Mouse (Mus musculus) limb, embryonic 13.5 days (tissue): ENCODE results near the gene Eif2b5. TPM values are rescaled to one million over a fixed set of nuclear protein-coding genes. Genes with fewer than 3 reads are reported as not detected.

ENCODE experiments used
- ATAC-seq: fragments of 200-750 bp; cut with Nextera tagmentation; 2 replicates; pipeline ENCODE4 v1.8.0; 2017; ENCODE audit warnings: low read depth, moderate number of reproducible peaks, moderate TSS enrichment; ENCODE audit not compliant: low FRiP score
- H3K27ac ChIP-seq: fragments of 300-500 bp; sonication (generic); 2 replicates; pipeline ENCODE4 v1.5.1; 2015; ENCODE audit warnings: inconsistent platforms, mild to moderate bottlenecking, moderate library complexity
- H3K27me3 ChIP-seq: fragments of 300-500 bp; sonication (generic); 2 replicates; pipeline ENCODE4 v1.6.1; 2015; ENCODE audit warnings: mild to moderate bottlenecking, inconsistent platforms
- H3K36me3 ChIP-seq: fragments of 300-500 bp; sonication (generic); 2 replicates; pipeline ENCODE4 v1.6.1; 2015; ENCODE audit warnings: inconsistent platforms, mild to moderate bottlenecking, moderate library complexity
- H3K4me1 ChIP-seq: fragments of 300-500 bp; sonication (generic); 2 replicates; pipeline ENCODE4 v1.6.1; 2015; ENCODE audit warnings: inconsistent platforms
- H3K4me2 ChIP-seq: fragments of 300-500 bp; sonication (generic); replicated peaks from 2 replicates; pipeline ENCODE4 v1.6.1; 2015; ENCODE audit warnings: inconsistent platforms, mild to moderate bottlenecking, moderate library complexity
- H3K4me3 ChIP-seq: fragments of 300-500 bp; sonication (generic); 2 replicates; pipeline ENCODE4 v1.5.1; 2015; ENCODE audit warnings: moderate library complexity, mild to moderate bottlenecking, inconsistent platforms
- H3K9ac ChIP-seq: fragments of 300-500 bp; sonication (generic); 2 replicates; pipeline ENCODE4 v1.6.1; 2015; ENCODE audit warnings: mild to moderate bottlenecking, inconsistent platforms
- H3K9me3 ChIP-seq: fragments of 300-500 bp; sonication (generic); 2 replicates; pipeline ENCODE4 v1.6.1; 2016; ENCODE audit warnings: inconsistent platforms
- WGBS: fragments of 180-500 bp; shearing (Covaris S2); methylation state at CpG from one replicate; pipeline ENCODE4 v1.1.7; 2015; 5-methylcytosine and 5-hydroxymethylcytosine counted together
- polyA plus RNA-seq: library from polyadenylated mRNA; unstranded; fragments of >200 nt; fragmentation: Nextera tagmentation; extraction: Ambion mirVana; gene quantifications from 2 replicates; pipeline ENCODE4 v1.2.1, GENCODE M21; 2015

Gene Eif2b5
- polyA plus RNA-seq, 1 experiment from 2014 or later, result 113 TPM

DNA sequence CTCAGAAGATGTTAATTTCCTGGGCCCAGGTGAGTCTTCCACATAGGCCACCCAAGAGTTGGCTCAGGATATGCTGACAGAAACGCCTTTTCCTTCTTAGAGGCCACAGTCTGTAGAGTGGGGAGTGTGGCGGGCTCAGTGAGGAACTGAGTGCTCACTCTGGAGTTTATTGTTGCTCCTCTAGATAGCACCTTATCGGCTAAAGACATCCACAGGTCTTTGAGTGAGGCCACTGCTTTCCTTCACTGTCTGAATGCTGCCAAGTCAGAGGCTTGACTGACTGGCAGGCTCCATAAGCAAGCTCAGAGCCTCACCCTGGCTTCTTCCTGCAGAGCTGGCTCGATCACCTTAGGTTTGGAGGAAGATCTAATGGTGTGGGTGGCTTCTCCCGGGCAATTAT lies 30.2 kb downstream of the Eif2b5 start:
- 90% methylated on average over 5 of the region's 5 CpGs for WGBS
- H3K4me1 ChIP-seq, result no peaks in the 10 kb centered on the region
- no peak overlapping the region for H3K4me2 ChIP-seq
- ATAC-seq, result no peak
- no peaks in the 10 kb centered on the region for H3K9me3 ChIP-seq
- no peak overlapping the region for H3K27ac ChIP-seq
- H3K27me3 ChIP-seq, result no peaks in the 10 kb centered on the region
- no peak overlapping the region for H3K4me3 ChIP-seq
- H3K36me3 ChIP-seq, result peaks cover 96% of the 10 kb centered on the region
- H3K9ac ChIP-seq, result no peak overlapping the region

DNA sequence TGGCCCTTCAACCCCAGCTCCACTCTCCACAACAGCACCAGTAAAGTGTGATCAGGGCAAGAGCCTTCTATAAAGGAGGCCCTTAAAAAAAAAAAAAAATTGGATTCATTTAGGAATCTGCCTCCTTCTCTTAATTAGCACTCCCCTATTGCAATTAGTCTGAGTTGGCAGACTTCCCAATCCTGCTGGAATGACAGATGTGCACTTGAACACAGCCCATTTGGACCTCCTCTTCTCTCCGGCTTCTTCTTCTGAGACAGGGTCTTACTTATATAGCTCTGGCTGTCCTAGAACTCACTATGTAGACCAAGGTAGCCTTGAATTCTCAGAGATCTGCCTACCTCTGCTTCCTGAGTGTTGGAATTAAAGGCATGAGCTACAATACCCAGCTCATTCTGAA lies 30.8 kb downstream of the Eif2b5 start:
- Histone ChIP-seq H3K4me3 (no peak overlapping the region), H3K9ac (no peak overlapping the region), H3K9me3 (no peaks in the 10 kb centered on the region), H3K4me2 (no peak overlapping the region), H3K27me3 (no peaks in the 10 kb centered on the region), H3K4me1 (no peaks in the 10 kb centered on the region), H3K27ac (no peak overlapping the region), H3K36me3 (peaks cover 93% of the 10 kb centered on the region)
- WGBS, result 85% methylated on average over 1 of the region's 1 CpGs
- ATAC-seq, result no peak

DNA sequence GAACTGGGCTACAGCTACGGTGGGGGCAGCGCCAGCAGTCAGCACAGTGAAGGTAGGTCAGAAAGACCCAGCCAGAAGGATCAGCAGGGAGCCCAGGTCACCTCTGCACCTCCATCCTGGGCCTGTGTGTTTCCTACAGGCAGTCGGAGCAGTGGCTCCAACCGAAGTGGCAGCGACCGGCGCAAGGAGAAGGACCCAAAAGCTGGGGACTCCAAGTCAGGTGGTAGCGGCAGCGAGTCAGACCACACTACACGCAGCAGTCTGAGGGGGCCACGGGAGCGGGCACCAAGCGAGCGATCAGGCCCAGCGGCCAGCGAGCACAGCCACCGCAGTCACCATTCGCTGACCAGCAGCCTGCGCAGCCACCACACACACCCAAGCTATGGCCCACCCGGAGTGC lies 32.3 kb downstream of the Eif2b5 start:
- Histone ChIP-seq H3K36me3 (peaks cover 80% of the 10 kb centered on the region), H3K27me3 (no peaks in the 10 kb centered on the region)
- 95% methylated on average over 20 of the region's 20 CpGs for WGBS

DNA sequence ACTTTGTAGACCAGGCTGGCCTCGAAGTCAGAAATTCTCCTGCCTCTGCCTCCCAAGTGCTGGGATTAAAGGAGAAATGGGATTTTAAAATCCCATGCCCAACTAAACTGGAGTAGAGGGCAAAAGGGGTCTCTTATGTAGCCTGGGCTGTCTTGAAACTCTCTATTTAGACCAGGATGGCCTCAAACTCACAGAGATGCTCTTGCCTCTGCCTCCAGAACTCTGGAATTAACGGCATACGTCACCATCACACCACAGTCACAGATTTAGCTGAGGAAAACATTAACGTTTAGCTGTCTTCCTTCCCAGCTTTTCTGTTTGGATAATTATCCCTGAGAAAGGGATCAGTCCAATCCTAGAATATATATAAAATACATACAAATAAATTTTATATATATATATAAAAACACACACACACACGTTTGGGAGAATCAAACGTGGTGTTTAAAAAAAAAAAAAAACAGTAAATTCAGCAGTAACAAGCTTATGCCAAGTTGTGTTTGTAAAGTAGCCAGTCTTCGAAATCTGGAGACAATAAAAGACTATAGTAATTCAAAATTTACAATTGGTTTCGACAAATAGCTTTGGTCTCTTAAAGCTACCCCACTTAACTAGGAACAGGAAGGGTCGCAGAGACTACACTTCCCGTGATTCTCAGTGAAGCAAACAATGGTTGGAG lies 36.1 kb downstream of the Eif2b5 start:
- H3K4me3 ChIP-seq, result no peak overlapping the region
- 0 out of 2 replicates have a peak overlapping the region, but pooled peaks have one; percentile 15 for H3K4me2 ChIP-seq
- WGBS, result 43% methylated on average over 10 of the region's 10 CpGs
- no peak overlapping the region for H3K27ac ChIP-seq
- H3K4me1 ChIP-seq, result peaks cover 25% of the 10 kb centered on the region
- H3K36me3 ChIP-seq, result peaks cover 63% of the 10 kb centered on the region
- H3K27me3 ChIP-seq, result no peaks in the 10 kb centered on the region
- H3K9me3 ChIP-seq, result no peaks in the 10 kb centered on the region
- 0 out of 2 replicates have a peak, but pooled peaks have one; percentile 1 for ATAC-seq
- no peak overlapping the region for H3K9ac ChIP-seq

More for the DNA sequence above, 32.3 kb downstream of the Eif2b5 start:
- Histone ChIP-seq H3K9ac (no peak overlapping the region), H3K27ac (no peak overlapping the region), H3K4me1 (no peaks in the 10 kb centered on the region), H3K4me2 (no peak overlapping the region), H3K4me3 (no peak overlapping the region), H3K9me3 (no peaks in the 10 kb centered on the region)
- ATAC-seq, result no peak

- Histone ChIP-seq H3K36me3 (peaks cover 63% of the 10 kb centered on the region), H3K4me1 (peaks cover 25% of the 10 kb centered on the region), H3K9ac (peak within 1 kb of the TSS; percentile 96), H3K9me3 (no peaks in the 10 kb centered on the region), H3K27ac (peak within 1 kb of the TSS; percentile 72), H3K27me3 (no peaks in the 10 kb centered on the region), H3K4me2 (peak within 1 kb of the TSS; percentile 88), H3K4me3 (peak within 1 kb of the TSS; percentile 90)
- peak; percentile 98 for ATAC-seq
- under 1% methylated on average over 52 of the region's 52 CpGs for WGBS
Observed at GRCm38 (mm10) chr16:20535296-20536080, 36.9 kb downstream of the Eif2b5 start, which contains the start of gene Ap2m1. Ap2m1 (plus strand) TSS chr16:20535478.

GRCm38 (mm10) chr16:20536081-20536665 lies 37.6 kb downstream of the Eif2b5 start:
- H3K9ac ChIP-seq, result peak overlapping the region; percentile 96
- H3K4me3 ChIP-seq, result peak overlapping the region; percentile 90
- 32% methylated on average over 9 of the region's 9 CpGs for WGBS
- peaks cover 25% of the 10 kb centered on the region for H3K4me1 ChIP-seq
- no peak for ATAC-seq
- peaks cover 63% of the 10 kb centered on the region for H3K36me3 ChIP-seq
- peak overlapping the region; percentile 88 for H3K4me2 ChIP-seq
- H3K27me3 ChIP-seq, result no peaks in the 10 kb centered on the region
- peak overlapping the region; percentile 72; the same call in 1 of the 2 replicates for H3K27ac ChIP-seq
- H3K9me3 ChIP-seq, result no peaks in the 10 kb centered on the region

- peaks cover 25% of the 10 kb centered on the region for H3K4me1 ChIP-seq
- H3K9me3 ChIP-seq, result no peaks in the 10 kb centered on the region
- WGBS, result 27% methylated on average over 5 of the region's 5 CpGs
- H3K9ac ChIP-seq, result peak overlapping the region; percentile 96
- ATAC-seq, result no peak
- peak overlapping the region; percentile 88 for H3K4me2 ChIP-seq
- H3K27ac ChIP-seq, result peak overlapping the region; percentile 28
- peak overlapping the region; percentile 90 for H3K4me3 ChIP-seq
- no peaks in the 10 kb centered on the region for H3K27me3 ChIP-seq
- peaks cover 63% of the 10 kb centered on the region for H3K36me3 ChIP-seq
Observed at GRCm38 (mm10) chr16:20537071-20537471, 38.5 kb downstream of the Eif2b5 start.

DNA sequence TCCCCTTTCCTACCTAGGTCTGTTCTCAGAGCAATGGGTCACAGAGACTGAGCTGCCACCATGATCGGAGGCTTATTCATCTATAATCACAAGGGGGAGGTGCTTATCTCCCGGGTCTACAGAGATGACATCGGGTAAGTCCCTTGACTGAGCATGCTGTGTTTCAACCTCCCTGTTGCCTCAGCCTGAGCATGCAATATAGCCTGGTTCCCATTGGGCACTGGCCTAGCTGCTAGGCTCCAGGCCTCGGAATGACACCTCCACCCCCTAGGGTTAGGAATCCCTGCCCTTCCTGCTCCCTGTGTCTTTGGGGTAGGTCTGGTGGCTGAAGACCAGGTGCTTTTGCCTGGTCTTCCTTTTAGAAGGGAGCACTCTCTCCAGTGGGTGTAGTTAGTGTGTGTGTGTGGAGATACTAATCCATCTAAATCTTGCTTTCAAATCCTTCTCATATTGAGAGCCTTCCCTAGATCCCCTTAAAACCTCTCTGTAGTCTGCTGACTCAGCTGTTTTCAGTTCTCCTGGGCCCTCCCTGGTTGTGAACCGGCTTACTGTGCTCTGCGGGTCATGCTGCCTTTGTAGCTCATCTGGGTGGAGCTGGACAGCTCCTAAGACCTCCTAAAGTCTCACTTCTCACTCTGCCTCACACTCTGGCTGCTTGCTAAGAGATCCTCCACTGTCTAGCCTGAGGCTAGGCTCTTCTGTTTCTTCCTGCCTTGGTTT lies 39.1 kb downstream of the Eif2b5 start:
- Histone ChIP-seq H3K27me3 (no peaks in the 10 kb centered on the region), H3K4me1 (peaks cover 25% of the 10 kb centered on the region), H3K9ac (peak overlapping the region; percentile 96), H3K36me3 (peaks cover 64% of the 10 kb centered on the region), H3K4me3 (peak overlapping the region; percentile 90), H3K27ac (no peak overlapping the region; the same call in 1 of the 2 replicates), H3K4me2 (peak overlapping the region; percentile 88), H3K9me3 (no peaks in the 10 kb centered on the region)
- 59% methylated on average over 6 of the region's 6 CpGs for WGBS
- no peak for ATAC-seq

GRCm38 (mm10) chr16:20539649-20540048 lies 41.0 kb downstream of the Eif2b5 start:
- H3K9ac ChIP-seq, result no peak overlapping the region
- no peaks in the 10 kb centered on the region for H3K9me3 ChIP-seq
- no peak overlapping the region for H3K4me3 ChIP-seq
- no peak for ATAC-seq
- H3K36me3 ChIP-seq, result peaks cover 66% of the 10 kb centered on the region
- peaks cover 25% of the 10 kb centered on the region for H3K4me1 ChIP-seq
- H3K4me2 ChIP-seq, result no peak overlapping the region
- H3K27me3 ChIP-seq, result no peaks in the 10 kb centered on the region
- H3K27ac ChIP-seq, result no peak overlapping the region
- WGBS, result 67% methylated on average over 3 of the region's 3 CpGs

DNA sequence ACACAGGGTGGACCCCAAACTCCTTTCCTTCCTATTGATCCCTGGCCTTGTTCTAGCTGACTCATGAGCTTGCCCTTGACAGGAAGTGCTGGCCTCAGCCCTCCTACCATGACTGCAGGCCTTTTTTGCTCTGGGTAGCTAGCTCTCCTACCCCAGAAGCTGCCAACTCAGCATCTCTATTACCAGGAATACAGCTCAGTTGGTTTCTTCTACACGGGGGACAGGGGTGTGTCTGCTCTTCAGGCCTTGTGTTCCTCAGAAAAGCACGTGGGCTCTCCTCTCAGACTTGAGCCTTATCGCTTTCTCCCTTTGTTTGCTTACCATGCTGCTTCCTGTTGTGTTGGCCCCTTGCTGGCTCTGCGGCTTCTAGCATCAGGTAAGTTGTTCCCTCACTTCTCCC lies 41.8 kb downstream of the Eif2b5 start:
- no peak overlapping the region for H3K9ac ChIP-seq
- H3K27ac ChIP-seq, result no peak overlapping the region
- no peak for ATAC-seq
- H3K4me1 ChIP-seq, result peaks cover 25% of the 10 kb centered on the region
- H3K4me3 ChIP-seq, result no peak overlapping the region
- H3K4me2 ChIP-seq, result no peak overlapping the region
- no peaks in the 10 kb centered on the region for H3K27me3 ChIP-seq
- 89% methylated on average over 4 of the region's 4 CpGs for WGBS
- H3K36me3 ChIP-seq, result peaks cover 74% of the 10 kb centered on the region
- H3K9me3 ChIP-seq, result no peaks in the 10 kb centered on the region

- Histone ChIP-seq H3K4me1 (peaks cover 19% of the 10 kb centered on the region), H3K9ac (no peak overlapping the region), H3K4me3 (no peak overlapping the region), H3K9me3 (no peaks in the 10 kb centered on the region), H3K27ac (no peak overlapping the region), H3K36me3 (peaks cover 62% of the 10 kb centered on the region), H3K4me2 (no peak overlapping the region), H3K27me3 (no peaks in the 10 kb centered on the region)
- 89% methylated on average over 10 of the region's 10 CpGs for WGBS
- ATAC-seq, result no peak
Observed at GRCm38 (mm10) chr16:20545696-20546095, 47.1 kb downstream of the Eif2b5 start.
